Mouse (Mus musculus): ENCODE data around the gene Gdf9.

GRCm38 (mm10) chr11:53425711-53426255 is 5.0 kb upstream of the Gdf9 start:
- TF ChIP-seq TAL1 (IDR thresholded peaks at IDR 0.05; ENCODE audit: low read length) = no peak
- no peak for TF ChIP-seq GATA1 (IDR thresholded peaks at IDR 0.05; ENCODE audit: low read length)

Measured in erythroblast, embryonic 14.5 days (primary cell).